Mouse (Mus musculus) CH12.LX (cell line): ENCODE data around the gene Col6a1. TPM values are rescaled to one million over a fixed set of nuclear protein-coding genes. Genes with fewer than 3 reads are reported as not detected.

Experiments used
- DNase-seq: peaks from one replicate; pipeline ENCODE4 v3.0.0-alpha.2; 2013; ENCODE audit errors: extremely low read depth
- H3K27ac ChIP-seq: 2 replicates; pipeline ENCODE4 v1.5.1; 2012; ENCODE audit warnings: low read depth, mild to moderate bottlenecking, control low read depth, moderate library complexity; ENCODE audit not compliant: insufficient read depth
- H3K27me3 ChIP-seq: replicated peaks from 2 replicates; pipeline ENCODE3; 2012; ENCODE audit warnings: inconsistent platforms
- H3K36me3 ChIP-seq, 2 experiments: replicated peaks in 1 of 2; 2 replicates each; pipeline versions ENCODE3 to v1.6.1; 2012; ENCODE audit warnings: inconsistent platforms in 1 of 2, low read length in 1 of 2, mild to moderate bottlenecking in 1 of 2, mixed read lengths in 1 of 2, moderate library complexity in 1 of 2; ENCODE audit not compliant: control insufficient read depth in 1 of 2, insufficient read depth in 1 of 2
- H3K4me1 ChIP-seq, 2 experiments: 2 replicates each; pipeline ENCODE4 v1.6.1; 2012; ENCODE audit warnings: inconsistent platforms in 1 of 2, moderate library complexity in 1 of 2; ENCODE audit not compliant: insufficient read depth in 2 of 2, control insufficient read depth in 1 of 2
- H3K4me2 ChIP-seq: 2 replicates; pipeline ENCODE4 v1.6.1; 2012; ENCODE audit warnings: low read depth, mild to moderate bottlenecking, control low read depth; ENCODE audit not compliant: poor library complexity, insufficient read depth, severe bottlenecking
- H3K4me3 ChIP-seq, 3 experiments: fragments of 150-350 bp in 1 of 3; sonication (generic) in 1 of 3; replicated peaks in 1 of 3; 2 replicates each; pipeline versions ENCODE3 to v1.5.1; 2011 to 2012; ENCODE audit warnings: low read depth in 2 of 3, low read length in 2 of 3, mild to moderate bottlenecking in 2 of 3, moderate library complexity in 2 of 3, control low read depth in 1 of 3, improper control_type of control experiment in 1 of 3, inconsistent platforms in 1 of 3, mixed read lengths in 1 of 3; ENCODE audit not compliant: poor library complexity in 1 of 3
- H3K79me2 ChIP-seq: replicated peaks from 2 replicates; pipeline ENCODE4 v1.6.1; 2012; ENCODE audit warnings: mild to moderate bottlenecking, moderate library complexity; ENCODE audit not compliant: control insufficient read depth, poor library complexity, insufficient read depth, severe bottlenecking; ENCODE audit errors: extremely low read depth
- H3K9ac ChIP-seq: 2 replicates; pipeline ENCODE4 v1.6.1; 2012; ENCODE audit warnings: low read depth, mild to moderate bottlenecking, control low read depth, moderate library complexity; ENCODE audit not compliant: insufficient read depth
- H3K9me3 ChIP-seq: replicated peaks from 2 replicates; pipeline ENCODE3; 2012; ENCODE audit warnings: low read length, inconsistent platforms, mixed read lengths
- CHD2 ChIP-seq: IDR thresholded peaks from 2 replicates; pipeline ENCODE4 v1.6.1; 2011; ENCODE audit warnings: low read length, improper control_type of control experiment
- CTCF ChIP-seq, 2 experiments: IDR thresholded peaks in 1 of 2; conservative IDR thresholded peaks in 1 of 2; 2 replicates each; pipeline ENCODE4 v1.5.1; 2011 to 2012; ENCODE audit warnings: low read depth in 2 of 2, low read length in 2 of 2, improper control_type of control experiment in 1 of 2, inconsistent platforms in 1 of 2, mild to moderate bottlenecking in 1 of 2, moderate library complexity in 1 of 2
- ELF1 ChIP-seq: IDR thresholded peaks from 2 replicates; pipeline ENCODE4 v1.6.1; 2014; ENCODE audit warnings: low read depth, mild to moderate bottlenecking, inconsistent platforms, low read length, improper control_type of control experiment
- GABPA ChIP-seq: IDR thresholded peaks from 2 replicates; pipeline ENCODE4 v1.6.1; 2012; ENCODE audit warnings: low read depth, low read length, improper control_type of control experiment, inconsistent platforms; ENCODE audit not compliant: insufficient replicate concordance
- JUND ChIP-seq: conservative IDR thresholded peaks from 2 replicates; pipeline ENCODE4 v1.6.1; 2011; ENCODE audit warnings: low read depth, low read length, improper control_type of control experiment
- KAT2A ChIP-seq: IDR thresholded peaks from 2 replicates; pipeline ENCODE4 v1.6.1; 2012; ENCODE audit warnings: low read length, improper control_type of control experiment, inconsistent platforms; ENCODE audit not compliant: insufficient replicate concordance
- MAFK ChIP-seq: IDR thresholded peaks from 2 replicates; pipeline ENCODE4 v1.6.1; 2011; ENCODE audit warnings: low read length, improper control_type of control experiment; ENCODE audit not compliant: insufficient replicate concordance
- MAX ChIP-seq: IDR thresholded peaks from 2 replicates; pipeline ENCODE4 v1.6.1; 2011; ENCODE audit warnings: low read length, improper control_type of control experiment
- MAZ ChIP-seq: IDR thresholded peaks from 2 replicates; pipeline ENCODE4 v1.6.1; 2012; ENCODE audit warnings: low read depth, mild to moderate bottlenecking, inconsistent platforms, low read length, improper control_type of control experiment, moderate library complexity
- MEF2A ChIP-seq: IDR thresholded peaks from 2 replicates; pipeline ENCODE4 v1.6.1; 2014; ENCODE audit warnings: low read depth, mild to moderate bottlenecking, inconsistent platforms, low read length, improper control_type of control experiment, borderline replicate concordance
- MXI1 ChIP-seq: IDR thresholded peaks from 2 replicates; pipeline ENCODE4 v1.6.1; 2011; ENCODE audit warnings: mild to moderate bottlenecking, low read depth, low read length, improper control_type of control experiment
- MYC ChIP-seq: IDR thresholded peaks from 2 replicates; pipeline ENCODE4 v1.6.1; 2011; ENCODE audit warnings: low read depth, mild to moderate bottlenecking, improper control_type of control experiment, low read length
- NRF1 ChIP-seq: IDR thresholded peaks from 2 replicates; pipeline ENCODE4 v1.6.1; 2014; ENCODE audit warnings: low read depth, mild to moderate bottlenecking, inconsistent platforms, low read length, improper control_type of control experiment, moderate library complexity
- RAD21 ChIP-seq: IDR thresholded peaks from 2 replicates; pipeline ENCODE4 v1.6.1; 2011; ENCODE audit warnings: low read depth, mild to moderate bottlenecking, low read length, improper control_type of control experiment, moderate library complexity
- USF2 ChIP-seq: conservative IDR thresholded peaks from 2 replicates; pipeline ENCODE4 v1.6.1; 2011; ENCODE audit warnings: low read depth, low read length, improper control_type of control experiment
- ZKSCAN1 ChIP-seq: IDR thresholded peaks from 2 replicates; pipeline ENCODE4 v1.6.1; 2012; ENCODE audit warnings: low read depth, inconsistent platforms, low read length, improper control_type of control experiment, borderline replicate concordance
- ZMIZ1 ChIP-seq: IDR thresholded peaks from 2 replicates; pipeline ENCODE4 v1.6.1; 2012; ENCODE audit warnings: low read depth, mild to moderate bottlenecking, inconsistent platforms, low read length, improper control_type of control experiment
- ZNF384 ChIP-seq: IDR thresholded peaks from 2 replicates; pipeline ENCODE4 v1.6.1; 2012; ENCODE audit warnings: low read depth, low read length, improper control_type of control experiment, inconsistent platforms
- dilution Hi-C: fragments of 300-500 bp; cut with MboI; formaldehyde crosslinking; loops from 2 replicates; pipeline ENCODE4 v1.14.3; 2020; ENCODE audit warnings: low sequenced_read_pairs; ENCODE audit not compliant: extremely low pct_unique_long_range_greater_than_20kb, extremely low pct_ligation_motif_present
- in situ Hi-C: fragments of 300-500 bp; cut with MboI; formaldehyde crosslinking; loops from 3 replicates; pipeline ENCODE4 v1.14.3; 2019; ENCODE audit warnings: low sequenced_read_pairs, low pct_ligation_motif_present, low pct_unique_long_range_greater_than_20kb, mixed read lengths
- polyA plus RNA-seq: library from polyadenylated mRNA; unstranded; fragments of >175 nt; gene quantifications from 2 replicates; pipeline ENCODE4 v1.2.1, GENCODE M21; 2012; ENCODE audit warnings: low read depth; ENCODE audit not compliant: insufficient read length
- total RNA-seq, 2 experiments: library from RNA; depleted of rRNA; stranded (reverse); fragments of 300-350 nt in 1 of 2; fragments of >200 nt in 1 of 2; gene quantifications; 2 replicates each; pipeline ENCODE4 v1.2.3; 2012 to 2014

Col6a1 gene
- total and polyA plus RNA-seq, 3 experiments = 0.21 TPM; not detected in 2

DNA sequence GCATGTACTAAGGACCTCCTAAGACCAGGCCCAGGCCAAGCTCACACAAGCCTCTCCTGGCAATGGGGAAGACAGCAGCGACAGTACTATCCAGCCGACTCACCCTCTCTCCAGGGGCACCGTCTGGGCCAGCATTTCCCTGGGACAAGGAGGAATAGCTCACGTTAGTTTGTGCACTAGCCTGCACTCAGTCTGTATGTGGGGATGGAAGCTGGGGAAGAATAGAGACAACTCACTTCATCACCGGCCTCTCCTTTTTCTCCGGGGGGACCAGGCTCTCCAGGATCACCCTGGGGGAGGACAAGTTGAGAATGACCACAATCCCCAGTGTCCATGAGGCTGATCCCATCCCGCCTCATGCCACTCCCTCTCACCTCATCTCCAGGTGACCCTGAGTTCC, 8.9 kb downstream of the Col6a1 start:
- Histone ChIP-seq H3K79me2 (no peaks in the 10 kb centered on the region), H3K9me3 (no peaks in the 10 kb centered on the region), H3K36me3 (no peaks in the 10 kb centered on the region), H3K4me1 (no peaks in the 10 kb centered on the region), H3K4me2 (no peak overlapping the region), H3K9ac (no peak overlapping the region), H3K27me3 (peaks cover 95% of the 10 kb centered on the region), H3K27ac (no peak overlapping the region), H3K4me3 (no peak overlapping the region)
- DNase-seq = no peak
- in situ Hi-C loops (no loop called here), dilution Hi-C loops (no loop called here)
- TF ChIP-seq RAD21 (no peak), CHD2 (no peak), MAFK (no peak), MAX (no peak), MEF2A (no peak), MAZ (no peak), MYC (no peak)

DNA sequence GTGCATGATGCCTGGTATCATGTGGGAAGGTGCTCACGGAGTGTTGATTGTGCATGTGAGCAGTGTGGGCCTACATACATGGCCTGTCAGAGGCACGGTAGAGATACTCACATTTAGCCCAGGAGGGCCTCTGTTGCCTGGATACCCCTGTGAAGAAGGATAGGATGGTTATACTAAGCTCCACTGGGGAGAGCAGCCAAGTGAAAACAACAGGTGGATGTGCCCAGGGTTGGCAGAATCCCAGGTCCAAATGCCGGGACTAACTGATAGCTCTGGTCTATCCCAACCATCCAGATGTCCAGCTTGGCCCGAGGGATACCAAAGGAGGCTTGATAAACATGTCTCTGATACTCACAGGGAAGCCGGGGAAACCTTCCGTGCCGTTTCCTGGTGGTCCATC, 11.7 kb downstream of the Col6a1 start:
- no peak overlapping the region for H3K9ac ChIP-seq
- TF ChIP-seq RAD21 (no peak), MYC (no peak), ZNF384 (no peak), GABPA (no peak), MXI1 (no peak), NRF1 (no peak), CTCF (conservative IDR thresholded peaks at IDR 0.05 in 1 of 2, IDR thresholded peaks at IDR 0.05 in 1 of 2; ENCODE audit: low read depth in 2 of 2, low read length in 2 of 2) (no peak), KAT2A (no peak), ELF1 (no peak), JUND (no peak), USF2 (no peak), ZMIZ1 (no peak), MAFK (no peak), ZKSCAN1 (no peak)
- no peak overlapping the region for H3K27ac ChIP-seq
- H3K4me1 ChIP-seq = no peaks in the 10 kb centered on the region
- no peaks in the 10 kb centered on the region for H3K79me2 ChIP-seq
- no peaks in the 10 kb centered on the region for H3K9me3 ChIP-seq
- no peak overlapping the region for H3K4me3 ChIP-seq
- no peak overlapping the region for H3K4me2 ChIP-seq
- H3K27me3 ChIP-seq = peaks cover 93% of the 10 kb centered on the region
- dilution Hi-C loops = no loop called here
- H3K36me3 ChIP-seq = no peaks in the 10 kb centered on the region
- no peak for DNase-seq
- in situ Hi-C loops = no loop called here
